Mouse (Mus musculus) hindbrain, embryonic 10.5 days (tissue): ENCODE results near the gene Wbp1. TPM values are rescaled to one million over a fixed set of nuclear protein-coding genes. Genes with fewer than 3 reads are reported as not detected.
"Not testable (repeated sequence)": the region's sequence is repeated elsewhere in the genome, so short reads cannot be mapped to it uniquely, and the experiment has no call there.

Experiments
- DNase-seq: peaks from one replicate; pipeline ENCODE4 v3.0.0-alpha.2; 2017; ENCODE audit warnings: low spot score
- H3K27ac ChIP-seq: fragments of 300-500 bp; sonication (generic); 2 replicates; pipeline ENCODE4 v1.5.1; 2016; ENCODE audit warnings: mild to moderate bottlenecking, moderate library complexity
- H3K27me3 ChIP-seq: fragments of 300-500 bp; sonication (generic); 2 replicates; pipeline ENCODE4 v1.6.1; 2016; ENCODE audit warnings: mild to moderate bottlenecking; ENCODE audit not compliant: poor library complexity, insufficient read depth, severe bottlenecking
- H3K36me3 ChIP-seq: fragments of 300-500 bp; sonication (generic); 2 replicates; pipeline ENCODE4 v1.6.1; 2016; ENCODE audit warnings: mild to moderate bottlenecking, moderate library complexity
- H3K4me1 ChIP-seq: fragments of 300-500 bp; sonication (generic); replicated peaks from 2 replicates; pipeline ENCODE4 v1.6.1; 2016; ENCODE audit warnings: mild to moderate bottlenecking
- H3K4me3 ChIP-seq: fragments of 300-500 bp; sonication (generic); 2 replicates; pipeline ENCODE4 v1.5.1; 2016; ENCODE audit warnings: mild to moderate bottlenecking, moderate library complexity
- H3K9me3 ChIP-seq: fragments of 300-500 bp; sonication (generic); 2 replicates; pipeline ENCODE4 v1.6.1; 2016; ENCODE audit warnings: mild to moderate bottlenecking, moderate library complexity
- WGBS: fragments of 180-500 bp; shearing (Covaris S2); methylation state at CpG from one replicate; pipeline ENCODE4 v1.1.7; 2016; 5-methylcytosine and 5-hydroxymethylcytosine counted together
- polyA plus RNA-seq: library from polyadenylated mRNA; unstranded; fragments of >200 nt; fragmentation: Nextera tagmentation; extraction: Ambion mirVana; gene quantifications from 2 replicates; pipeline ENCODE4 v1.2.1, GENCODE M21; 2016

The Wbp1 gene
- 157 and 245 TPM in 2 replicates for polyA plus RNA-seq

GRCm38 (mm10) chr6:83120930-83121862 is at the start of gene Wbp1:
Gene Wbp1 (minus strand): TSS chr6:83121559.
- Histone ChIP-seq H3K4me1 (peaks cover 75% of the 10 kb centered on the region), H3K27me3 (no peaks in the 10 kb centered on the region), H3K9me3 (no peaks in the 10 kb centered on the region), H3K27ac (peak within 1 kb of the TSS; percentile 99), H3K36me3 (peaks cover 40% of the 10 kb centered on the region), H3K4me3 (peak within 1 kb of the TSS; percentile 91)
- DNase-seq = peak; percentile 96
- under 1% methylated on average over 38 of the region's 38 CpGs for WGBS

- Histone ChIP-seq H3K27me3 (no peaks in the 10 kb centered on the region), H3K4me1 (peaks cover 26% of the 10 kb centered on the region), H3K4me3 (no peak overlapping the region), H3K9me3 (no peaks in the 10 kb centered on the region), H3K27ac (no peak overlapping the region), H3K36me3 (0 out of 2 replicates have a peak, but pooled peaks cover 1% of the 10 kb centered on the region)
- DNase-seq = no peak
- 80% methylated on average over 5 of the region's 5 CpGs for WGBS
These were observed 49.7 kb upstream of the Wbp1 start for GRCm38 (mm10) chr6:83171063-83171462.

GRCm38 (mm10) chr6:83169872-83170271 is 48.5 kb upstream of the Wbp1 start:
- H3K27me3 ChIP-seq = no peaks in the 10 kb centered on the region
- H3K9me3 ChIP-seq = no peaks in the 10 kb centered on the region
- peaks cover 31% of the 10 kb centered on the region for H3K4me1 ChIP-seq
- WGBS = 88% methylated on average over 5 of the region's 5 CpGs
- DNase-seq = no peak
- H3K27ac ChIP-seq = no peak overlapping the region
- H3K36me3 ChIP-seq = no peaks in the 10 kb centered on the region
- no peak overlapping the region for H3K4me3 ChIP-seq

- Histone ChIP-seq H3K27ac (peak overlapping the region; percentile 98), H3K4me1 (peaks cover 38% of the 10 kb centered on the region), H3K9me3 (no peaks in the 10 kb centered on the region), H3K4me3 (peak overlapping the region; percentile 94), H3K36me3 (no peaks in the 10 kb centered on the region), H3K27me3 (peaks cover 18% of the 10 kb centered on the region)
- DNase-seq = no peak
- WGBS = 1% methylated on average over 12 of the region's 12 CpGs
These were observed 44.9 kb upstream of the Wbp1 start for GRCm38 (mm10) chr6:83166243-83166630.

GRCm38 (mm10) chr6:83165607-83166242 is 44.4 kb upstream of the Wbp1 start, which contains the start of gene Dctn1:
Gene Dctn1 (plus strand): TSS chr6:83165920.
- H3K27me3 ChIP-seq = peaks cover 23% of the 10 kb centered on the region
- WGBS = under 1% methylated on average over 58 of the region's 58 CpGs
- no peaks in the 10 kb centered on the region for H3K36me3 ChIP-seq
- H3K27ac ChIP-seq = peak within 1 kb of the TSS; percentile 98
- peaks cover 43% of the 10 kb centered on the region for H3K4me1 ChIP-seq
- DNase-seq = peak; percentile 94
- H3K4me3 ChIP-seq = peak within 1 kb of the TSS; percentile 94
- no peaks in the 10 kb centered on the region for H3K9me3 ChIP-seq

- Histone ChIP-seq H3K4me1 (peaks cover 43% of the 10 kb centered on the region), H3K4me3 (peak overlapping the region; percentile 94), H3K9me3 (no peaks in the 10 kb centered on the region), H3K36me3 (no peaks in the 10 kb centered on the region), H3K27me3 (peaks cover 29% of the 10 kb centered on the region), H3K27ac (peak overlapping the region; percentile 98)
- WGBS = 9% methylated on average over 6 of the region's 6 CpGs
- DNase-seq = no peak
These were observed 43.8 kb upstream of the Wbp1 start for GRCm38 (mm10) chr6:83165026-83165606.

GRCm38 (mm10) chr6:83162701-83163100 is 41.3 kb upstream of the Wbp1 start:
- DNase-seq = peak; percentile 73
- peaks cover 43% of the 10 kb centered on the region for H3K4me1 ChIP-seq
- peak overlapping the region; percentile 46 for H3K4me3 ChIP-seq
- H3K9me3 ChIP-seq = no peaks in the 10 kb centered on the region
- no peaks in the 10 kb centered on the region for H3K36me3 ChIP-seq
- no peak overlapping the region for H3K27ac ChIP-seq
- H3K27me3 ChIP-seq = peaks cover 34% of the 10 kb centered on the region
- under 1% methylated on average over 8 of the region's 8 CpGs for WGBS

GRCm38 (mm10) chr6:83161921-83162641 is 40.7 kb upstream of the Wbp1 start:
- H3K27ac ChIP-seq = peak overlapping the region; percentile 14
- WGBS = 1% methylated on average over 49 of the region's 49 CpGs
- peak; percentile 54 for DNase-seq

GRCm38 (mm10) chr6:83161442-83161841 is 40.1 kb upstream of the Wbp1 start:
- Histone ChIP-seq H3K27ac (peak overlapping the region; percentile 14; the same call in 1 of the 2 replicates), H3K36me3 (no peaks in the 10 kb centered on the region), H3K4me1 (peaks cover 40% of the 10 kb centered on the region), H3K4me3 (peak overlapping the region; percentile 46), H3K9me3 (no peaks in the 10 kb centered on the region), H3K27me3 (peaks cover 34% of the 10 kb centered on the region)
- no peak for DNase-seq
- WGBS = 7% methylated on average over 19 of the region's 19 CpGs

More at GRCm38 (mm10) chr6:83161921-83162641, 40.7 kb upstream of the Wbp1 start:
- H3K9me3 ChIP-seq = no peaks in the 10 kb centered on the region
- H3K27me3 ChIP-seq = peaks cover 34% of the 10 kb centered on the region
- no peaks in the 10 kb centered on the region for H3K36me3 ChIP-seq
- H3K4me3 ChIP-seq = peak overlapping the region; percentile 46
- peaks cover 40% of the 10 kb centered on the region for H3K4me1 ChIP-seq

GRCm38 (mm10) chr6:83159456-83159855 is 38.1 kb upstream of the Wbp1 start:
- DNase-seq = peak; percentile 41
- Histone ChIP-seq H3K4me1 (peaks cover 48% of the 10 kb centered on the region), H3K27me3 (peaks cover 44% of the 10 kb centered on the region)
- not testable (repeated sequence) for H3K4me3 ChIP-seq, H3K27ac ChIP-seq, H3K9me3 ChIP-seq, H3K36me3 ChIP-seq
- WGBS = 35% methylated on average over 3 of the region's 3 CpGs

GRCm38 (mm10) chr6:83156259-83156684 is 34.9 kb upstream of the Wbp1 start, which contains the start of the genes Wdr54 and 1700003E16Rik:
Gene Wdr54 (minus strand): TSS chr6:83156397.
Gene 1700003E16Rik (plus strand): TSS chr6:83156404.
- H3K27me3 ChIP-seq = peaks cover 29% of the 10 kb centered on the region
- peaks cover 48% of the 10 kb centered on the region for H3K4me1 ChIP-seq
- WGBS = 1% methylated on average over 32 of the region's 32 CpGs
- peak within 1 kb of the TSS; percentile 66 for H3K4me3 ChIP-seq
- H3K9me3 ChIP-seq = no peaks in the 10 kb centered on the region
- H3K36me3 ChIP-seq = peaks cover 29% of the 10 kb centered on the region
- DNase-seq = peak; percentile 90
- H3K27ac ChIP-seq = peak within 1 kb of the TSS; percentile 85
